Mouse (Mus musculus): ENCODE data around the gene Osbpl10. TPM values are rescaled to one million over a fixed set of nuclear protein-coding genes. Genes with fewer than 3 reads are reported as not detected.

The Osbpl10 gene
- polyA plus RNA-seq, 1 experiment from 2014 or later, result 9.9 TPM

GRCm38 (mm10) chr9:115088295-115088993, 110.1 kb downstream of the Osbpl10 start:
- DNase-seq (ENCODE audit: low read depth, low spot score), result peak; percentile 37
- peak; percentile 95 for ATAC-seq
- CTCF ChIA-PET, result interaction anchor here (0.7 to 1.8 kb wide), 5 partner anchors 12 to 20 kb away, joined by 3 to 7 read pairs (median 3); no protein-coding TSS in a partner anchor
- TF ChIP-seq CTCF (IDR thresholded peaks at IDR 0.05), result peak; percentile 77
- POLR2A ChIA-PET, result interaction anchor here (0.8 kb wide), 1 partner anchor 16 kb away, joined by 4 read pairs; no protein-coding TSS in a partner anchor
- no peaks in the 10 kb centered on the region for H3K27me3 ChIP-seq
- in situ Hi-C loops (cut with MboI; ENCODE audit: low pct_unique_long_range_greater_than_20kb), result no loop called here

DNA sequence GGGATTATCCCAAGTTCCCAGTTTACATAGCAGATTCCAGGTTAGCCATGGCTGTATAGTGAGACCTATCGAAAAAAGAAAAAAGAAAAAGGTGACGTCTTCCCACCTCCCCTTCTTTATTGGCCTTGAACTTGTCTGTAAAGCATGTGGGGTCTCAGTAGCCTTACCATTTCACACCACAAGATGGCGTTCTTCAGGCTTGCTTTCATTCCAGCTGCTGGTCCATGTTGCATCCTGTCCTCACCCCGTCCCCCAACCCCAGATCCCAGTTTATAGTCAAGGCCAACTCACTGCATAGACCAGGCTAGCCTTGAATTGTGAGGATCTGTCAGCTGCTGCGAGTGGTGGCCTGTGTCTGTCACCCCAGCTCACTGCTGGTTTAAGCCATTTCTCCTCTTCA, 111.3 kb downstream of the Osbpl10 start:
- no peak for TF ChIP-seq CTCF (IDR thresholded peaks at IDR 0.05)
- CTCF ChIA-PET, result no interaction called here
- ATAC-seq, result no peak
- POLR2A ChIA-PET, result no interaction called here
- DNase-seq (ENCODE audit: low read depth, low spot score), result no peak
- in situ Hi-C loops (cut with MboI; ENCODE audit: low pct_unique_long_range_greater_than_20kb), result no loop called here
- H3K27me3 ChIP-seq, result no peaks in the 10 kb centered on the region

DNA sequence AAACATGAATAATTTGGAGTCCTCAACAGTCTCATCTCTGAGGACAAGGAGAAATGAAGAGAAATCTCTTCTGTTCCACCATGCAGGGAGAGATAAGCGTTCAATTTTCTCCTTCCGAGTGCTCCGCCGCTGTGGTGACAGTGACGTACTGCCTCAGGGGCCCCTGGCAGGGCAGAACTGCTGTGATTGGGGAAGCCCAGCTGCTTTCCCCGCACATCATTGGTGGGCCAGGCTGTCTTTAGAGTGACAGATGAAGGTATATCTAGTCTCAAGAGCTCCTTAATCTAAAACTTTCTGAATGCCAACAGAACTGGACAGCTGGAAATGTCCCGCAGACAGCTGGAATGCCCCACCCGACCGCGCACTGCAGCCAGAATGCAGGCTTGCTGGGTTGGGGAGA, 118.1 kb downstream of the Osbpl10 start:
- ATAC-seq (no peak), DNase-seq (ENCODE audit: low read depth, low spot score) (no peak)
- no peak for TF ChIP-seq CTCF (IDR thresholded peaks at IDR 0.05)
- in situ Hi-C loops (cut with MboI; ENCODE audit: low pct_unique_long_range_greater_than_20kb), result no loop called here
- POLR2A ChIA-PET, result no interaction called here
- CTCF ChIA-PET, result no interaction called here
- H3K27me3 ChIP-seq, result no peaks in the 10 kb centered on the region

DNA sequence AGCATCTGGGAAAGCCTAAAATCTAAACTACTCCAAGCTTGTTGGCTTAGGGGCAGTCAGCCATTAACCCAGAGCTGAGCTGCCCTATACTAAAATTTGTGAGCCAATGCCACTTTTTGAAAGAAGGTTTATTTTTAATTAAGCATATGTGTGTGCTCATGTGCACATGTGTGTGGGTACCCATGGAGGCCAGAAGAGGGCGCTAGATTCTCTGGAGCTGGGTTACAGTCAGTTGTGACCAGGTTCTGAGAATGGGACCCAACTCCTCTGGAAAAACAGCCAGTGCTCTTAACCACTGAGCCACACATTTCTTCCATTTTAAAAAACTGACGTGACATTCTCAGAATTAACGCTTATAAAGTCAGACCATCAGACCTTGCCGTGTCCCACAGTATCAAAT, 119.0 kb downstream of the Osbpl10 start:
- POLR2A ChIA-PET, result no interaction called here
- no peak for ATAC-seq
- in situ Hi-C loops (cut with MboI; ENCODE audit: low pct_unique_long_range_greater_than_20kb), result no loop called here
- CTCF ChIA-PET, result no interaction called here
- TF ChIP-seq CTCF (IDR thresholded peaks at IDR 0.05), result no peak
- H3K27me3 ChIP-seq, result no peaks in the 10 kb centered on the region
- no peak for DNase-seq (ENCODE audit: low read depth, low spot score)

GRCm38 (mm10) chr9:115100181-115100915, 122.0 kb downstream of the Osbpl10 start:
- POLR2A ChIA-PET, result no interaction called here
- peak; percentile 55 for DNase-seq (ENCODE audit: low read depth, low spot score)
- in situ Hi-C loops (cut with MboI; ENCODE audit: low pct_unique_long_range_greater_than_20kb), result no loop called here
- CTCF ChIA-PET, result interaction anchor here (1.1 kb wide), 1 partner anchor 12 kb away, joined by 5 read pairs; no protein-coding TSS in a partner anchor
- ATAC-seq, result peak; percentile 72
- H3K27me3 ChIP-seq, result no peaks in the 10 kb centered on the region
- no peak for TF ChIP-seq CTCF (IDR thresholded peaks at IDR 0.05)

- no peaks in the 10 kb centered on the region for H3K27me3 ChIP-seq
- TF ChIP-seq CTCF (IDR thresholded peaks at IDR 0.05), result no peak
- DNase-seq (ENCODE audit: low read depth, low spot score) (no peak), ATAC-seq (no peak)
- POLR2A ChIA-PET, result no interaction called here
- in situ Hi-C loops (cut with MboI; ENCODE audit: low pct_unique_long_range_greater_than_20kb), result no loop called here
- CTCF ChIA-PET, result interaction anchor here (1.8 kb wide), 1 partner anchor 9 kb away, joined by 4 read pairs; no protein-coding TSS in a partner anchor
These were observed 129.1 kb downstream of the Osbpl10 start for GRCm38 (mm10) chr9:115107430-115107829.

- no peaks in the 10 kb centered on the region for H3K27me3 ChIP-seq
- ATAC-seq (no peak), DNase-seq (ENCODE audit: low read depth, low spot score) (no peak)
- TF ChIP-seq CTCF (IDR thresholded peaks at IDR 0.05), result no peak
- POLR2A ChIA-PET, result no interaction called here
- CTCF ChIA-PET, result no interaction called here
- in situ Hi-C loops (cut with MboI; ENCODE audit: low pct_unique_long_range_greater_than_20kb), result no loop called here
These were observed 132.3 kb downstream of the Osbpl10 start for GRCm38 (mm10) chr9:115110655-115111054.

GRCm38 (mm10) chr9:115117314-115117713, 138.9 kb downstream of the Osbpl10 start:
- CTCF ChIA-PET, result interaction anchor here (2.2 kb wide), 1 partner anchor 9 kb away, joined by 4 read pairs; no protein-coding TSS in a partner anchor
- no peak for DNase-seq (ENCODE audit: low read depth, low spot score)
- TF ChIP-seq CTCF (IDR thresholded peaks at IDR 0.05), result no peak

DNA sequence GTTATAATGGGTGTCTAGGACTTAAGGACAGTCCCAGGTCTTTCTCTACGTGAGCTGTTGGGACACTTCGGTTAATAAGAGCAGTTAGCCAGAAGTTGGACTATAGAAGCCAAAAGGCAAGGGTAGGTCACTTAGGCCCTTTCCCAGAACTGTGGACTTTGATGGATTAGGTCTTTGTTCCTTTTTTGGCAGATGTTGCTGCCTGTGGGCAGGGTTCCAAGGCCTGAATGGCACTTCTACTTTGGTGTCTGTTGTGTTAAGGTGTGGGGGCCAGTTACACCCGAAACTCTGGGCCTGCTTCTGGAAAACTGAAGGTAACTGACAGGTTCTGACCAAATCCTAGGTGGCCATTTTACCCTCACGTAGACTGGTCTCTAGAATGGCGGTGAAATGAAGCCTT, 141.9 kb downstream of the Osbpl10 start:
- DNase-seq (ENCODE audit: low read depth, low spot score) (no peak), ATAC-seq (no peak)
- H3K27me3 ChIP-seq, result no peaks in the 10 kb centered on the region
- TF ChIP-seq CTCF (IDR thresholded peaks at IDR 0.05), result no peak
- ChIA-PET CTCF (interaction anchor here (1.2 kb wide), 1 partner anchor 11 kb away, joined by 3 read pairs; no protein-coding TSS in a partner anchor), POLR2A (interaction anchor here (0.6 to 0.9 kb wide), 2 partner anchors 21 to 69 kb away, joined by 3 read pairs; no protein-coding TSS in a partner anchor)
- in situ Hi-C loops (cut with MboI; ENCODE audit: low pct_unique_long_range_greater_than_20kb), result no loop called here

More at GRCm38 (mm10) chr9:115117314-115117713, 138.9 kb downstream of the Osbpl10 start:
- POLR2A ChIA-PET, result no interaction called here
- ATAC-seq, result no peak
- H3K27me3 ChIP-seq, result no peaks in the 10 kb centered on the region
- in situ Hi-C loops (cut with MboI; ENCODE audit: low pct_unique_long_range_greater_than_20kb), result no loop called here

GRCm38 (mm10) chr9:115120678-115121224, 142.4 kb downstream of the Osbpl10 start:
- ATAC-seq, result peak; percentile 39
- no peak for TF ChIP-seq CTCF (IDR thresholded peaks at IDR 0.05)
- POLR2A ChIA-PET, result interaction anchor here (0.6 to 0.9 kb wide), 2 partner anchors 21 to 68 kb away, joined by 3 read pairs; no protein-coding TSS in a partner anchor

More at GRCm38 (mm10) chr9:115120678-115121224, 142.4 kb downstream of the Osbpl10 start:
- no peaks in the 10 kb centered on the region for H3K27me3 ChIP-seq
- in situ Hi-C loops (cut with MboI; ENCODE audit: low pct_unique_long_range_greater_than_20kb), result no loop called here
- DNase-seq (ENCODE audit: low read depth, low spot score), result peak; percentile 49
- CTCF ChIA-PET, result interaction anchor here (0.6 to 1.2 kb wide), 2 partner anchors 10 to 49 kb away, joined by 3 read pairs; no protein-coding TSS in a partner anchor
